In genomic region chr5:15673989-15674388, GRCm38 (mm10) we compare ENCODE assay signal across 16 mouse cellular contexts. TPM values are rescaled to one million over a fixed set of nuclear protein-coding genes. Genes with fewer than 3 reads are reported as not detected.
"Had no signal": no experiment of that assay in that cellular context is flagged by ENCODE, and none has a peak within 500 bp of the region (broad histone marks: within the 10 kb centered on the region; RNA-seq: fewer than 3 reads in every experiment).

No protein-coding gene starts in this region.

RNA-seq across cellular contexts. Expression of gene 4930572O03Rik, which starts 17.1 kb away (rescaled TPM):
- polyA plus RNA-seq: liver, embryonic 15.5 days; liver, postnatal 0 days; lung, adult 2 months; lung, embryonic 15.5 days; lung, postnatal 0 days; macrophage; midbrain, embryonic 13.5 days; midbrain, embryonic 15.5 days; midbrain, postnatal 0 days; neural tube, embryonic 13.5 days; neural tube, embryonic 15.5 days; small intestine, adult 2 months; stomach, embryonic 15.5 days; stomach, postnatal 0 days; thymus, adult 2 months; urinary bladder, adult 2 months had no signal

RNA-seq across cellular contexts. Expression of gene Speer4c, which starts 40.1 kb away (rescaled TPM):
- polyA plus RNA-seq: liver, embryonic 15.5 days; liver, postnatal 0 days; lung, embryonic 15.5 days; macrophage; midbrain, embryonic 13.5 days; midbrain, embryonic 15.5 days; neural tube, embryonic 13.5 days; neural tube, embryonic 15.5 days; small intestine, adult 2 months; stomach, embryonic 15.5 days; stomach, postnatal 0 days; thymus, adult 2 months; urinary bladder, adult 2 months had no signal

RNA-seq across cellular contexts. Expression of gene Speer4d, which starts 55.1 kb away (rescaled TPM):
- polyA plus RNA-seq: liver, embryonic 15.5 days; liver, postnatal 0 days; lung, adult 2 months; lung, embryonic 15.5 days; lung, postnatal 0 days; macrophage; midbrain, embryonic 13.5 days; midbrain, embryonic 15.5 days; midbrain, postnatal 0 days; neural tube, embryonic 13.5 days; neural tube, embryonic 15.5 days; small intestine, adult 2 months; stomach, embryonic 15.5 days; stomach, postnatal 0 days; thymus, adult 2 months; urinary bladder, adult 2 months had no signal
